Mouse (Mus musculus): Measurements from ENCODE around the gene Cd44. TPM values are rescaled to one million over a fixed set of nuclear protein-coding genes. Genes with fewer than 3 reads are reported as not detected.

Cd44 gene
- polyA plus RNA-seq, 1 experiment from 2014 or later = 24.8 TPM

DNA sequence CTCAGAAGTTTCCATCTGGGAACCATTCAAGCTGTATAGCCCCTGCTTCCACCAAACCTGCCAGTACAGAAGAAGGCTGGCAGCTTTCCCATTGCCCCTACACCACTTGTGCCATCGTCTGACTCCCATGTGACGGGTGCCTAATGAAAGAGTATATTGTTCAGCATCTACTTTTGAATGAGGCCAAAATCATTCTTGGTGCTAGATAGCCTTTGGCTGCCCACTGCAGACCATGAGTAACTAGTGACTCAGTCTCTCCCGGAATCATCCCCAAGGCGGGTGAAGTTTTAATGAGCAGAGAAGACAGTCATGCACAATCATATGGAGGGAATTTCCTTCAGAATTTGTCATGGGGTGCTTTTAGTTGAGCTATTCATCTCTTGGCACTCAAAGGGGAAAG is 28.3 kb downstream of the Cd44 start:
- H3K27me3 ChIP-seq (ENCODE audit: control insufficient read depth, insufficient read depth, low read length) = no peaks in the 10 kb centered on the region

DNA sequence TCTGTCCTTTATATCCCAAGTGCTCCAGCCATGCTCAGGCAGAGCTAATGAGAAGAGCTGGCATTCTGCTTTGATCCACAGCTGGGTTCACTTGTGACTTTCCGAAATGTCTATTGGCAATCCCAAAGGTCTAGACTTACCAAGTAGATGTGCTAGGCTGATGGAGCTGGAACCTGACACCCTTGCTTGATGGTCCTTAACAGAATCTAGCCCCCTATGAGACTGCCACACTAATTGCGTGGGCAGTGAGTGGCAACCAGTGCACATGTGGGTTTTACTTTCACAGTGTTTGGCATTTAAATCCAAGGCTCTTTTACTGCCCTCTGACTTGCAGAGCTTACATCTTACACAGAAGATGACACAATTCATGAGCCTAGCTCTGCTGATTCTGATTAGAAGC is 29.0 kb downstream of the Cd44 start:
- H3K27ac ChIP-seq (ENCODE audit: low read depth, low read length) = no peak overlapping the region
- no peak for ATAC-seq (replicated peaks; ENCODE audit: insufficient number of reproducible peaks, low FRiP score, low TSS enrichment)
- no peak overlapping the region for H3K4me3 ChIP-seq (ENCODE audit: low read depth, low read length)
- no peak overlapping the region for H3K9ac ChIP-seq (ENCODE audit: low read depth, low read length)
- no peak overlapping the region for H3K4me2 ChIP-seq
- no peaks in the 10 kb centered on the region for H3K27me3 ChIP-seq (ENCODE audit: control insufficient read depth, insufficient read depth, low read length)
- 84% methylated on average over 2 of the region's 2 CpGs for WGBS (ENCODE audit: insufficient replicate concordance)
- H3K4me1 ChIP-seq (ENCODE audit: control insufficient read depth, insufficient read depth, low read length) = peaks cover 26% of the 10 kb centered on the region
- no peaks in the 10 kb centered on the region for H3K36me3 ChIP-seq (ENCODE audit: control insufficient read depth, insufficient read depth, low read length)
- H3K9me3 ChIP-seq (replicated peaks; ENCODE audit: control insufficient read depth, low read length) = no peaks in the 10 kb centered on the region

More for the DNA sequence above, 28.3 kb downstream of the Cd44 start:
- H3K27ac ChIP-seq (ENCODE audit: low read depth, low read length) = no peak overlapping the region
- no peak for ATAC-seq (replicated peaks; ENCODE audit: insufficient number of reproducible peaks, low FRiP score, low TSS enrichment)
- 87% methylated on average over 4 of the region's 4 CpGs for WGBS (ENCODE audit: insufficient replicate concordance)
- peaks cover 22% of the 10 kb centered on the region for H3K4me1 ChIP-seq (ENCODE audit: control insufficient read depth, insufficient read depth, low read length)
- H3K4me2 ChIP-seq = no peak overlapping the region
- no peaks in the 10 kb centered on the region for H3K9me3 ChIP-seq (replicated peaks; ENCODE audit: control insufficient read depth, low read length)
- no peak overlapping the region for H3K4me3 ChIP-seq (ENCODE audit: low read depth, low read length)
- H3K9ac ChIP-seq (ENCODE audit: low read depth, low read length) = no peak overlapping the region
- no peaks in the 10 kb centered on the region for H3K36me3 ChIP-seq (ENCODE audit: control insufficient read depth, insufficient read depth, low read length)

DNA sequence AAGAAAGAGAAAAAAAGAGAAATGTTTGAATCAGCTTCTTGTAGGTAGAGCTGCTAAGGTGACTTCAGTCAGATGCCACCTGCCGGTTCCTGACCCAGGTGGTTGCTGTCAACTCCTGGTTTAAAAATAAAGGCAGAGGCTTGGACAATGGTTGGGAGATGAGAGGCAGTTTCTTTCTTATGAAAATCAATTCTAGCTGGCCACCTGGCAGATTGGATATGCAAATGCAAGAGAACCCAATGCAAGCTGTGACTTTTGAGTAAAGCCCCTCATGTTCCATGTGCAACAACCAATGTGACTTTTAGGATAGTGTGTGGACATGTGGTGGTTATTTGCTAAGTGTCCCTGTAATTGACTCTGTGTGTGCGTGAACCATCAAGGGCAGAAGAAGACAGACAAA is 33.0 kb downstream of the Cd44 start:
- H3K36me3 ChIP-seq (ENCODE audit: control insufficient read depth, insufficient read depth, low read length) = no peaks in the 10 kb centered on the region
- H3K9ac ChIP-seq (ENCODE audit: low read depth, low read length) = no peak overlapping the region
- no peak for ATAC-seq (replicated peaks; ENCODE audit: insufficient number of reproducible peaks, low FRiP score, low TSS enrichment)
- H3K4me2 ChIP-seq = no peak overlapping the region
- H3K27me3 ChIP-seq (ENCODE audit: control insufficient read depth, insufficient read depth, low read length) = no peaks in the 10 kb centered on the region
- no peak overlapping the region for H3K4me3 ChIP-seq (ENCODE audit: low read depth, low read length)
- 81% methylated on average over 2 of the region's 2 CpGs for WGBS (ENCODE audit: insufficient replicate concordance)
- no peaks in the 10 kb centered on the region for H3K9me3 ChIP-seq (replicated peaks; ENCODE audit: control insufficient read depth, low read length)
- H3K27ac ChIP-seq (ENCODE audit: low read depth, low read length) = no peak overlapping the region
- peaks cover 24% of the 10 kb centered on the region for H3K4me1 ChIP-seq (ENCODE audit: control insufficient read depth, insufficient read depth, low read length)

GRCm38 (mm10) chr2:102867396-102868088 is 33.9 kb downstream of the Cd44 start:
- Histone ChIP-seq H3K9ac (ENCODE audit: low read depth, low read length) (no peak overlapping the region), H3K27me3 (ENCODE audit: control insufficient read depth, insufficient read depth, low read length) (no peaks in the 10 kb centered on the region), H3K9me3 (replicated peaks; ENCODE audit: control insufficient read depth, low read length) (no peaks in the 10 kb centered on the region), H3K4me3 (ENCODE audit: low read depth, low read length) (no peak overlapping the region), H3K4me1 (ENCODE audit: control insufficient read depth, insufficient read depth, low read length) (peaks cover 24% of the 10 kb centered on the region), H3K4me2 (no peak overlapping the region), H3K27ac (ENCODE audit: low read depth, low read length) (peak overlapping the region; percentile 63), H3K36me3 (ENCODE audit: control insufficient read depth, insufficient read depth, low read length) (no peaks in the 10 kb centered on the region)
- ATAC-seq (replicated peaks; ENCODE audit: insufficient number of reproducible peaks, low FRiP score, low TSS enrichment) = no peak
- 28% methylated on average over 6 of the region's 6 CpGs for WGBS (ENCODE audit: insufficient replicate concordance)

- Histone ChIP-seq H3K36me3 (ENCODE audit: control insufficient read depth, insufficient read depth, low read length) (no peaks in the 10 kb centered on the region), H3K4me2 (no peak overlapping the region), H3K27me3 (ENCODE audit: control insufficient read depth, insufficient read depth, low read length) (no peaks in the 10 kb centered on the region), H3K4me1 (ENCODE audit: control insufficient read depth, insufficient read depth, low read length) (peaks cover 24% of the 10 kb centered on the region), H3K9ac (ENCODE audit: low read depth, low read length) (no peak overlapping the region), H3K9me3 (replicated peaks; ENCODE audit: control insufficient read depth, low read length) (no peaks in the 10 kb centered on the region), H3K4me3 (ENCODE audit: low read depth, low read length) (no peak overlapping the region), H3K27ac (ENCODE audit: low read depth, low read length) (peak overlapping the region; percentile 63; the same call in 1 of the 2 replicates)
- 0 out of 2 replicates have a peak, but pooled peaks have one; percentile 55 for ATAC-seq (replicated peaks; ENCODE audit: insufficient number of reproducible peaks, low FRiP score, low TSS enrichment)
- 3% methylated on average over 1 of the region's 1 CpGs for WGBS (ENCODE audit: insufficient replicate concordance)
These were observed 34.9 kb downstream of the Cd44 start for GRCm38 (mm10) chr2:102866594-102866993.

DNA sequence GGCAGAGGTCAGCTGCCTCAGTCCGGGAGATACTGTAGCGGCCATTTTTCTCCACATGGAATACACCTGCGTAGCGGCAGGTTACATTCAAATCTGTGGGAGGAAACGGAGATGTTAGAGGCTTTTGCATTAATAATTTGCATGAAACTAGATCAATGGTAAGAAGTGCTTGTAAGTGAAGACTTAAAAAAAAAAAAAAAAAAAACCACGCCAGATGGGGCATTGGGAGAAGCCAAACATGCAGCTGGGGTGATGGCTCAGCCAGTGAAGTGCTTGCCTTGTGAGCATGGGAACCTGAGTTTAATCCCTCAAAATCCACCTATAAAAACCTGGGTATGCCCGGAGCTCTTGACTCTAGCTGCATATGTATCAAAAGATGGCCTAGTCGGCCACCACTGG is 36.1 kb downstream of the Cd44 start:
- WGBS (ENCODE audit: insufficient replicate concordance) = 92% methylated on average over 8 of the region's 8 CpGs
- Histone ChIP-seq H3K4me2 (no peak overlapping the region), H3K4me3 (ENCODE audit: low read depth, low read length) (no peak overlapping the region), H3K36me3 (ENCODE audit: control insufficient read depth, insufficient read depth, low read length) (no peaks in the 10 kb centered on the region), H3K4me1 (ENCODE audit: control insufficient read depth, insufficient read depth, low read length) (peaks cover 20% of the 10 kb centered on the region), H3K9ac (ENCODE audit: low read depth, low read length) (no peak overlapping the region), H3K9me3 (replicated peaks; ENCODE audit: control insufficient read depth, low read length) (no peaks in the 10 kb centered on the region), H3K27me3 (ENCODE audit: control insufficient read depth, insufficient read depth, low read length) (no peaks in the 10 kb centered on the region), H3K27ac (ENCODE audit: low read depth, low read length) (no peak overlapping the region)
- ATAC-seq (replicated peaks; ENCODE audit: insufficient number of reproducible peaks, low FRiP score, low TSS enrichment) = no peak

- WGBS (ENCODE audit: insufficient replicate concordance) = 73% methylated on average over 6 of the region's 6 CpGs
- Histone ChIP-seq H3K4me1 (ENCODE audit: control insufficient read depth, insufficient read depth, low read length) (peaks cover 20% of the 10 kb centered on the region), H3K27me3 (ENCODE audit: control insufficient read depth, insufficient read depth, low read length) (no peaks in the 10 kb centered on the region), H3K4me3 (ENCODE audit: low read depth, low read length) (no peak overlapping the region), H3K36me3 (ENCODE audit: control insufficient read depth, insufficient read depth, low read length) (no peaks in the 10 kb centered on the region), H3K9me3 (replicated peaks; ENCODE audit: control insufficient read depth, low read length) (no peaks in the 10 kb centered on the region), H3K9ac (ENCODE audit: low read depth, low read length) (no peak overlapping the region), H3K4me2 (no peak overlapping the region), H3K27ac (ENCODE audit: low read depth, low read length) (no peak overlapping the region)
- ATAC-seq (replicated peaks; ENCODE audit: insufficient number of reproducible peaks, low FRiP score, low TSS enrichment) = no peak
These were observed 36.6 kb downstream of the Cd44 start for GRCm38 (mm10) chr2:102864695-102865353.

DNA sequence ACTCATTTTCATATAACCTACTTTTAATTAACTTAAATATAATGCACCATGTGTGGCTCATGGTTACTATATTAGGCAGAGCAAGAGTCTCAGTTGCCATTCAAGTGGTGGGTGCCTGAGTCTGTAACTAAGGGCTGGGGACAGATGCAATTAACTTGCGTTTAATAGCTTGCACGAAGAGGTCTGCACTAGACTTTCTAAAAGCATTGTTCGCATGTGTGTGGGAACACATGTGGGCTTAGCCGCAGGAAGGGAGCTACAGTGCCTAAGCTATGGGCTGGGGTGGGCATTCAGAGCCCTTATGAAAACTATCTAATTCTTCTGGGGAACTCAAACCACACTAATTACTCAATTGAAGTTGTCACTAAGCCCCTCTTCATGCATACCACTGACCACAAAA is 37.4 kb downstream of the Cd44 start:
- no peaks in the 10 kb centered on the region for H3K36me3 ChIP-seq (ENCODE audit: control insufficient read depth, insufficient read depth, low read length)
- H3K4me1 ChIP-seq (ENCODE audit: control insufficient read depth, insufficient read depth, low read length) = peaks cover 17% of the 10 kb centered on the region
- WGBS (ENCODE audit: insufficient replicate concordance) = 94% methylated on average over 4 of the region's 4 CpGs
- H3K27me3 ChIP-seq (ENCODE audit: control insufficient read depth, insufficient read depth, low read length) = no peaks in the 10 kb centered on the region
- H3K4me2 ChIP-seq = no peak overlapping the region
- H3K9me3 ChIP-seq (replicated peaks; ENCODE audit: control insufficient read depth, low read length) = no peaks in the 10 kb centered on the region
- no peak for ATAC-seq (replicated peaks; ENCODE audit: insufficient number of reproducible peaks, low FRiP score, low TSS enrichment)
- H3K9ac ChIP-seq (ENCODE audit: low read depth, low read length) = no peak overlapping the region
- no peak overlapping the region for H3K27ac ChIP-seq (ENCODE audit: low read depth, low read length)
- no peak overlapping the region for H3K4me3 ChIP-seq (ENCODE audit: low read depth, low read length)

GRCm38 (mm10) chr2:102863583-102863982 is 37.9 kb downstream of the Cd44 start:
- ATAC-seq (replicated peaks; ENCODE audit: insufficient number of reproducible peaks, low FRiP score, low TSS enrichment) = no peak
- 90% methylated on average over 2 of the region's 2 CpGs for WGBS (ENCODE audit: insufficient replicate concordance)

More at GRCm38 (mm10) chr2:102863583-102863982, 37.9 kb downstream of the Cd44 start:
- H3K27ac ChIP-seq (ENCODE audit: low read depth, low read length) = no peak overlapping the region
- no peaks in the 10 kb centered on the region for H3K36me3 ChIP-seq (ENCODE audit: control insufficient read depth, insufficient read depth, low read length)
- no peak overlapping the region for H3K4me2 ChIP-seq
- H3K4me1 ChIP-seq (ENCODE audit: control insufficient read depth, insufficient read depth, low read length) = peaks cover 16% of the 10 kb centered on the region
- H3K27me3 ChIP-seq (ENCODE audit: control insufficient read depth, insufficient read depth, low read length) = no peaks in the 10 kb centered on the region
- no peak overlapping the region for H3K4me3 ChIP-seq (ENCODE audit: low read depth, low read length)
- no peak overlapping the region for H3K9ac ChIP-seq (ENCODE audit: low read depth, low read length)
- no peaks in the 10 kb centered on the region for H3K9me3 ChIP-seq (replicated peaks; ENCODE audit: control insufficient read depth, low read length)

All from heart, embryonic 11.5 days (tissue).